Mouse (Mus musculus) lung, embryonic 16.5 days (tissue): ENCODE measurements around the gene Gm7534. TPM values are rescaled to one million over a fixed set of nuclear protein-coding genes. Genes with fewer than 3 reads are reported as not detected.

Experiments used
- ATAC-seq: fragments of 200-750 bp; cut with Nextera tagmentation; 2 replicates; pipeline ENCODE4 v1.8.0; 2017; ENCODE audit warnings: low read depth, mild to moderate bottlenecking, moderate library complexity
- H3K27ac ChIP-seq: fragments of 300-500 bp; sonication (generic); 2 replicates; pipeline ENCODE4 v1.5.1; 2014; ENCODE audit warnings: mild to moderate bottlenecking, control low read depth, low read length
- H3K27me3 ChIP-seq: fragments of 300-500 bp; sonication (generic); 2 replicates; pipeline ENCODE4 v1.6.1; 2014; ENCODE audit warnings: low read depth, low read length, mixed read lengths; ENCODE audit not compliant: control insufficient read depth, insufficient read depth
- H3K36me3 ChIP-seq: fragments of 300-500 bp; sonication (generic); 2 replicates; pipeline ENCODE4 v1.6.1; 2014; ENCODE audit warnings: low read length; ENCODE audit not compliant: control insufficient read depth, insufficient read depth
- H3K4me1 ChIP-seq: fragments of 300-500 bp; sonication (generic); replicated peaks from 2 replicates; pipeline ENCODE4 v1.6.1; 2014; ENCODE audit warnings: low read length, mixed read lengths; ENCODE audit not compliant: control insufficient read depth, insufficient read depth
- H3K4me2 ChIP-seq: fragments of 300-500 bp; sonication (generic); 2 replicates; pipeline ENCODE4 v1.6.1; 2014; ENCODE audit warnings: low read depth, low read length, control low read depth
- H3K4me3 ChIP-seq: fragments of 300-500 bp; sonication (generic); 2 replicates; pipeline ENCODE4 v1.5.1; 2014; ENCODE audit warnings: mild to moderate bottlenecking, low read length, control low read depth
- H3K9ac ChIP-seq: fragments of 300-500 bp; sonication (generic); 2 replicates; pipeline ENCODE4 v1.6.1; 2014; ENCODE audit warnings: low read length, control low read depth
- H3K9me3 ChIP-seq: fragments of 300-500 bp; sonication (generic); 2 replicates; pipeline ENCODE4 v1.6.1; 2016; ENCODE audit warnings: low read length; ENCODE audit not compliant: control insufficient read depth
- WGBS: fragments of 180-500 bp; shearing (Covaris S2); extraction: QIAGEN DNeasy Blood & Tissue Kit; methylation state at CpG from one replicate; pipeline ENCODE4 v1.1.7; 2014; 5-methylcytosine and 5-hydroxymethylcytosine counted together
- polyA plus RNA-seq: library from polyadenylated mRNA; unstranded; fragments of >200 nt; fragmentation: Nextera tagmentation; extraction: Ambion mirVana; gene quantifications from 2 replicates; pipeline ENCODE4 v1.2.1, GENCODE M21; 2015

Gm7534 gene
- polyA plus RNA-seq, 1 experiment from 2014 or later: not detected

- no peaks in the 10 kb centered on the region for H3K9me3 ChIP-seq
- no peaks in the 10 kb centered on the region for H3K36me3 ChIP-seq
- no peaks in the 10 kb centered on the region for H3K27me3 ChIP-seq
- H3K27ac ChIP-seq: no peak overlapping the region
- H3K4me1 ChIP-seq: no peaks in the 10 kb centered on the region
- no peak overlapping the region for H3K9ac ChIP-seq
- ATAC-seq: no peak
- no peak overlapping the region for H3K4me2 ChIP-seq
- no peak overlapping the region for H3K4me3 ChIP-seq
- 43% methylated on average over 11 of the region's 11 CpGs for WGBS
Measured at GRCm38 (mm10) chr4:134222793-134223600, 20.2 kb upstream of the Gm7534 start.

- no peaks in the 10 kb centered on the region for H3K36me3 ChIP-seq
- ATAC-seq: no peak
- no peak overlapping the region for H3K9ac ChIP-seq
- no peaks in the 10 kb centered on the region for H3K27me3 ChIP-seq
- no peaks in the 10 kb centered on the region for H3K4me1 ChIP-seq
- H3K27ac ChIP-seq: no peak overlapping the region
- WGBS: 49% methylated on average over 6 of the region's 6 CpGs
- H3K4me3 ChIP-seq: no peak overlapping the region
- H3K4me2 ChIP-seq: no peak overlapping the region
- H3K9me3 ChIP-seq: no peaks in the 10 kb centered on the region
Measured at GRCm38 (mm10) chr4:134206488-134207053, 3.8 kb upstream of the Gm7534 start.

- no peak overlapping the region for H3K27ac ChIP-seq
- WGBS: 80% methylated on average over 17 of the region's 17 CpGs
- no peaks in the 10 kb centered on the region for H3K4me1 ChIP-seq
- no peaks in the 10 kb centered on the region for H3K27me3 ChIP-seq
- no peaks in the 10 kb centered on the region for H3K36me3 ChIP-seq
- no peaks in the 10 kb centered on the region for H3K9me3 ChIP-seq
- H3K4me3 ChIP-seq: no peak overlapping the region
- H3K4me2 ChIP-seq: no peak overlapping the region
- no peak for ATAC-seq
- no peak overlapping the region for H3K9ac ChIP-seq
Measured at GRCm38 (mm10) chr4:134203340-134203896, 614 bp upstream of the Gm7534 start.

GRCm38 (mm10) chr4:134199371-134199770 lies 3.4 kb downstream of the Gm7534 start:
- Histone ChIP-seq H3K27me3 (no peaks in the 10 kb centered on the region), H3K27ac (no peak overlapping the region), H3K36me3 (no peaks in the 10 kb centered on the region), H3K4me2 (no peak overlapping the region), H3K4me3 (no peak overlapping the region), H3K9me3 (no peaks in the 10 kb centered on the region), H3K4me1 (no peaks in the 10 kb centered on the region), H3K9ac (no peak overlapping the region)
- ATAC-seq: no peak
- WGBS: 64% methylated on average over 2 of the region's 2 CpGs

- Histone ChIP-seq H3K4me1 (peaks cover 9% of the 10 kb centered on the region), H3K9me3 (no peaks in the 10 kb centered on the region), H3K9ac (peak overlapping the region; percentile 91), H3K27me3 (no peaks in the 10 kb centered on the region), H3K4me2 (peak overlapping the region; percentile 96), H3K4me3 (peak overlapping the region; percentile 85), H3K27ac (peak overlapping the region; percentile 83), H3K36me3 (no peaks in the 10 kb centered on the region)
- no peak for ATAC-seq
- 2% methylated on average over 22 of the region's 22 CpGs for WGBS
Measured at GRCm38 (mm10) chr4:134186268-134186667, 16.5 kb downstream of the Gm7534 start.

- no peaks in the 10 kb centered on the region for H3K36me3 ChIP-seq
- no peak overlapping the region for H3K27ac ChIP-seq
Measured at GRCm38 (mm10) chr4:134185569-134185968, 17.2 kb downstream of the Gm7534 start.

GRCm38 (mm10) chr4:134183711-134184110 lies 19.1 kb downstream of the Gm7534 start:
- no peak for ATAC-seq
- Histone ChIP-seq H3K4me3 (no peak overlapping the region), H3K4me1 (peaks cover 9% of the 10 kb centered on the region), H3K9ac (no peak overlapping the region), H3K36me3 (no peaks in the 10 kb centered on the region), H3K27me3 (no peaks in the 10 kb centered on the region), H3K27ac (no peak overlapping the region), H3K4me2 (no peak overlapping the region), H3K9me3 (no peaks in the 10 kb centered on the region)
- 79% methylated on average over 3 of the region's 3 CpGs for WGBS

More at GRCm38 (mm10) chr4:134185569-134185968, 17.2 kb downstream of the Gm7534 start:
- ATAC-seq: no peak
- Histone ChIP-seq H3K4me3 (peak overlapping the region; percentile 85), H3K4me1 (peaks cover 9% of the 10 kb centered on the region), H3K9ac (peak overlapping the region; percentile 91), H3K4me2 (peak overlapping the region; percentile 96), H3K9me3 (no peaks in the 10 kb centered on the region), H3K27me3 (no peaks in the 10 kb centered on the region)
- 80% methylated on average over 3 of the region's 3 CpGs for WGBS

GRCm38 (mm10) chr4:134181825-134182224 lies 21.0 kb downstream of the Gm7534 start:
- Histone ChIP-seq H3K27ac (no peak overlapping the region), H3K4me3 (no peak overlapping the region), H3K27me3 (no peaks in the 10 kb centered on the region), H3K9ac (no peak overlapping the region), H3K4me1 (peaks cover 9% of the 10 kb centered on the region), H3K9me3 (no peaks in the 10 kb centered on the region), H3K36me3 (no peaks in the 10 kb centered on the region), H3K4me2 (no peak overlapping the region)
- no peak for ATAC-seq

GRCm38 (mm10) chr4:134181112-134181511 lies 21.7 kb downstream of the Gm7534 start:
- no peak overlapping the region for H3K9ac ChIP-seq
- ATAC-seq: no peak

More at GRCm38 (mm10) chr4:134181112-134181511, 21.7 kb downstream of the Gm7534 start:
- Histone ChIP-seq H3K4me1 (peaks cover 9% of the 10 kb centered on the region), H3K9me3 (no peaks in the 10 kb centered on the region), H3K4me2 (no peak overlapping the region), H3K27ac (no peak overlapping the region), H3K4me3 (no peak overlapping the region), H3K27me3 (no peaks in the 10 kb centered on the region), H3K36me3 (no peaks in the 10 kb centered on the region)
- WGBS: 82% methylated on average over 1 of the region's 1 CpGs
